Mouse (Mus musculus) midbrain, embryonic 11.5 days (tissue): ENCODE measurements at regions not wholly inside any gene's neighbourhood (a gene's known extent, or its start where the extent isn't known, plus 50 kb on each side); places are given as distances from the start of the nearest gene placed in this dataset.

Source experiments
- ATAC-seq: fragments of 200-750 bp; cut with Nextera tagmentation; 2 replicates; pipeline ENCODE4 v1.8.0; 2017; ENCODE audit warnings: moderate TSS enrichment, moderate library complexity; ENCODE audit not compliant: low FRiP score
- DNase-seq: peaks from one replicate; pipeline ENCODE4 v3.0.0; 2015; ENCODE audit warnings: low spot score; ENCODE audit errors: missing footprints
- H3K27ac ChIP-seq: fragments of 300-500 bp; sonication (generic); 2 replicates; pipeline ENCODE4 v1.5.1; 2014; ENCODE audit warnings: low read depth, low read length
- H3K27me3 ChIP-seq: fragments of 300-500 bp; sonication (generic); 2 replicates; pipeline ENCODE4 v1.6.1; 2014; ENCODE audit warnings: mild to moderate bottlenecking, low read length, moderate library complexity, mixed read lengths; ENCODE audit not compliant: control insufficient read depth, insufficient read depth
- H3K36me3 ChIP-seq: fragments of 300-500 bp; sonication (generic); 2 replicates; pipeline ENCODE4 v1.6.1; 2014; ENCODE audit warnings: mild to moderate bottlenecking, low read length, moderate library complexity, mixed read lengths; ENCODE audit not compliant: control insufficient read depth, insufficient read depth
- H3K4me1 ChIP-seq: fragments of 300-500 bp; sonication (generic); 2 replicates; pipeline ENCODE4 v1.6.1; 2014; ENCODE audit warnings: low read length; ENCODE audit not compliant: control insufficient read depth, insufficient read depth
- H3K4me2 ChIP-seq: fragments of 300-500 bp; sonication (generic); 2 replicates; pipeline ENCODE4 v1.6.1; 2014; ENCODE audit warnings: mild to moderate bottlenecking, moderate library complexity
- H3K4me3 ChIP-seq: fragments of 300-500 bp; sonication (generic); 2 replicates; pipeline ENCODE4 v1.5.1; 2014; ENCODE audit warnings: low read depth, low read length
- H3K9ac ChIP-seq: fragments of 300-500 bp; sonication (generic); 2 replicates; pipeline ENCODE4 v1.6.1; 2014; ENCODE audit warnings: low read length
- H3K9me3 ChIP-seq: fragments of 300-500 bp; sonication (generic); 2 replicates; pipeline ENCODE4 v1.6.1; 2016; ENCODE audit warnings: low read length; ENCODE audit not compliant: control insufficient read depth
- WGBS: fragments of 180-500 bp; shearing (Covaris S2); extraction: QIAGEN DNeasy Blood & Tissue Kit; methylation state at CpG from one replicate; pipeline ENCODE4 v1.1.7; 2014; 5-methylcytosine and 5-hydroxymethylcytosine counted together

DNA sequence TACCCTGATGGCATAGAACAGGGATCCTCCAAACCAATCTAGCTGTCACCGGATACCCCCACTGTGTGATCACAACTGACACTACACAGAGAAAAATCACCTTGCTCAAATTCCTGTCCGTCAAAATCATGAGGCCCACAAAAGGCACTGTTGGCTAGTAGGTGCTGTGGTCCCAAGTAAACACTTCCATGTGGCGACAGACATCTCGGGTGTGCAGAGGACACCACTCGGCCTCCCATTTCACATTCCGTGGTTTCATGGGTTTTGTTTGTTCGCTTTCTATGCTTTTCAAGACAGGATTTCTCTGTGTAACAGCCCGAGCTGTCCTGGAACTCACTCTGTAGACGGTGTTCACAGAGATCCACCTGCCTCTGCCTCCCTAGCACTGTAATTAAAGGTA, 162.2 kb downstream of the Tmx1 start:
- Histone ChIP-seq H3K27me3 (no peaks in the 10 kb centered on the region), H3K4me1 (no peaks in the 10 kb centered on the region), H3K4me2 (no peak overlapping the region), H3K4me3 (no peak overlapping the region), H3K9me3 (no peaks in the 10 kb centered on the region), H3K36me3 (no peaks in the 10 kb centered on the region), H3K9ac (no peak overlapping the region), H3K27ac (no peak overlapping the region)
- peak; percentile 12 for DNase-seq
- no peak for ATAC-seq
- 95% methylated on average over 9 of the region's 9 CpGs for WGBS

DNA sequence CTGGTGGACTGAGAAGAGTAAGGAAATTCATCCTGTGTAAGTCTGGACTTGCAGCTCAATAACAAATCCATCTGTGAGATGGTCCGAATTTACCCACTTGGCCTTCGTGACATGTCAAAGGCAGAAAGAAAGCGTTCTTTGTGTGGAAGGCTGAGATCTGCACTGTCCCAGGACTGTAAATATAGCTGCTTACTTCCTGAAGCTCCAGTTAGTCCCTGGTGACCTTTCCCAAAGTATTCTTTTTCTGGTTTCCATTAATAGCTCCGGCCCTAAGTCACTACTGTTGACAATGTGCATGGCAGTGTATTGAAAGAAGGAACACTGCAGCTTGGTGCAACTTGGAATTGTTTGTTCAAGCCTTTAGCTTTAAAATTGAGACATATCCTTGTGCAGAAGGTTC, 163.2 kb downstream of the Tmx1 start:
- no peaks in the 10 kb centered on the region for H3K27me3 ChIP-seq
- H3K9me3 ChIP-seq = no peaks in the 10 kb centered on the region
- H3K4me1 ChIP-seq = no peaks in the 10 kb centered on the region
- 79% methylated on average over 4 of the region's 4 CpGs for WGBS
- H3K27ac ChIP-seq = no peak overlapping the region
- DNase-seq = no peak
- H3K9ac ChIP-seq = no peak overlapping the region
- H3K4me3 ChIP-seq = no peak overlapping the region
- no peaks in the 10 kb centered on the region for H3K36me3 ChIP-seq
- ATAC-seq = no peak
- no peak overlapping the region for H3K4me2 ChIP-seq

DNA sequence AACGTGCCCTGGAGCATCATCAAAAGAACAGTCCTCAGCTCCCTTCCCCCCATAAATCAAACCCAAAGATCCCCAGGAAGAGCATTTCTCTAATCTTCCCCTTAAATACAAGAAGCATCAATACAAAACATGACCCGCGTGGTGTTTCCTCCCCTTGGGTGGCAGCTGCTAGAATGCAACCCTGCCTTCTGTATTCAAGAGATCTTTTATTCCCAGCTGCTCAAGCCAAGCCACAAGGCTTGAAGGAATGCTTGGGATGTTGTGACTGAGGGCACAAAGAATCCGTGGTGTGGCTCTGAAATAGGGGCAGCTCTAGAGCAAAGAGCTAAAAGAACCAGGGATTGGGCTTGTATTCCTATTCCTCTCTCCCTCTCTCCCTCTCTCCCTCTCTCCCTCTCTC, 163.6 kb downstream of the Tmx1 start:
- no peaks in the 10 kb centered on the region for H3K9me3 ChIP-seq
- DNase-seq (no peak), ATAC-seq (no peak)
- no peaks in the 10 kb centered on the region for H3K27me3 ChIP-seq
- H3K9ac ChIP-seq = no peak overlapping the region
- WGBS = 32% methylated on average over 4 of the region's 4 CpGs
- H3K4me3 ChIP-seq = no peak overlapping the region
- no peaks in the 10 kb centered on the region for H3K4me1 ChIP-seq
- H3K27ac ChIP-seq = no peak overlapping the region
- H3K4me2 ChIP-seq = no peak overlapping the region
- no peaks in the 10 kb centered on the region for H3K36me3 ChIP-seq

DNA sequence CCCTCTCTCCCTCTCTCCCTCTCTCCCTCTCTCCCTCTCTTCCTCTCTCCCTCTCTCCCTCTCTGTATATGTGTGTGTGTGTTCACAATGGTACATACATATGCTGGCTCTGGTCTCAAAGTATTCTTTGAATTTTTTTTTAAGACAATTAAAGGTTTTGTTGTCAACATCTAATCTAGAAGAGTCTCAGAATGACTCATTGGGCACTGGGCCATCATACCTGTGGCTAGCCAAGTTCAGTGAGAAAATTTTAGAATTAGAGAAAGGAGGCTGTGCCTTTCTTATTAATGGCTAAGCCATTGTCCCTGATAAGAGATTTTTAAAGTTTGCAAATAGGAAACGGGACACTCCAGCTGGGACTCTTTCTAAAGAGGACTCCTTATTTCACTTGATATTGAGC, 164.1 kb downstream of the Tmx1 start:
- no peak overlapping the region for H3K27ac ChIP-seq
- H3K9ac ChIP-seq = no peak overlapping the region
- no peak overlapping the region for H3K4me3 ChIP-seq
- no peaks in the 10 kb centered on the region for H3K9me3 ChIP-seq
- 94% methylated on average over 1 of the region's 1 CpGs for WGBS
- no peak overlapping the region for H3K4me2 ChIP-seq
- DNase-seq (no peak), ATAC-seq (no peak)
- H3K36me3 ChIP-seq = no peaks in the 10 kb centered on the region
- H3K27me3 ChIP-seq = no peaks in the 10 kb centered on the region
- H3K4me1 ChIP-seq = no peaks in the 10 kb centered on the region

DNA sequence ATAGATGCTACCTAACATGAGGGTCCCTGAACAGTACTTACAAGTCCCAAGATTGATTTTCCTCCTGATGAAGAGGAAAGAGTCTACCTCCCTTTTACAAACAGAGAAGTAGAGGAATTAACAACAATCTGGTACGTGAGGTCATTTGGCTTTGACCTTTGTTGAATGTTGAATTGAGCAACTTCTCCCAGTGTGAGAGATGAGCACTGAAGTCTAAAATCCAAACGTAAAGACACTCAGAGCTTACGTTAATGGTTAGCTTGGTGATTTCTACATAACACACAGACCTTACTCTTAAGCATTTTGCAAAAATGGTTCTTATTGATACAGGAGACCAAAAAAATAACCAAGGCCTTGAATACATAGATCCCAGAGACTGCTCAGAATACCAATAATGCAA, 165.1 kb downstream of the Tmx1 start:
- no peaks in the 10 kb centered on the region for H3K9me3 ChIP-seq
- H3K27ac ChIP-seq = no peak overlapping the region
- no peak overlapping the region for H3K4me3 ChIP-seq
- DNase-seq (no peak), ATAC-seq (no peak)
- no peaks in the 10 kb centered on the region for H3K27me3 ChIP-seq
- H3K4me2 ChIP-seq = no peak overlapping the region
- no peaks in the 10 kb centered on the region for H3K4me1 ChIP-seq
- no peak overlapping the region for H3K9ac ChIP-seq
- 80% methylated on average over 3 of the region's 3 CpGs for WGBS
- no peaks in the 10 kb centered on the region for H3K36me3 ChIP-seq

DNA sequence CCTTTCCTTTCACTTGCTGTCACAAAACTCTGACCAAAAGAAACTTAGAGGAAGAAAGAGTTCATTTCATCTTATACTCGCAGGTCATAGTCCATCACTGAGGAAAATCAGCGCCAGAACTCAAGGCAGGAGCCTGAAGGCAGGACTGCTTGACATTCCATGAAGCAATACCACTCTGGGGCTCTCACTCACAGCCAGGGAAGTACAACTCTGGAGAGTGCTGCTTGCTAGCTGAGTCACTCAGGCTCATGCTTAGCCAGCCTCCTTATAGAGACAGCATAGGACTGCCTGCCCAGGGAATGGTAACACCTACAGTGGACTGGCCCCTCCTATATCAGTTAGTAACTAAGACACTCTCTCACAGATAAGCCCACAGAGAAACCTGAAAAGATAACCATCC, 166.5 kb downstream of the Tmx1 start:
- Histone ChIP-seq H3K4me3 (no peak overlapping the region), H3K9me3 (no peaks in the 10 kb centered on the region), H3K4me2 (no peak overlapping the region), H3K36me3 (no peaks in the 10 kb centered on the region), H3K9ac (no peak overlapping the region), H3K27me3 (no peaks in the 10 kb centered on the region), H3K4me1 (no peaks in the 10 kb centered on the region), H3K27ac (no peak overlapping the region)
- 90% methylated on average over 2 of the region's 2 CpGs for WGBS
- DNase-seq (no peak), ATAC-seq (no peak)

DNA sequence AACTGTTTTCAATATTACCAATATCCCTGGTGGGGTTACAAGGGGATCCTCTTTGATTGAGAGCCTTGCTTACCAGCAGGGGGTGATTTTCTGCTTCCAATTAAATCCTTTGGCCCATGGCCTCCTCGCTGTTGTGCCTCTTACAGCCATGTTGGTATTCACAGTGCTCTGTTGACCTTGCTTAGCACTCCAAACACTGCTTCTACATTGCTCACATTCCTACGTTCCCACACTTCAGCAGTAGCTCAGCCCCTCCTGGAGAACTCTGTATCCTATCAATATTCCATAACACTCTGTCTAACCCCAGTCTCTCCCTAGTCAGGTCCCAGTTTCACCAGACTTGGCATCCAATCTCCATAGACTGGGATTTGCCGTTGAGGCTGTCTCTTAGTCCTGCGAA, 169.1 kb downstream of the Tmx1 start:
- H3K9me3 ChIP-seq = no peaks in the 10 kb centered on the region

DNA sequence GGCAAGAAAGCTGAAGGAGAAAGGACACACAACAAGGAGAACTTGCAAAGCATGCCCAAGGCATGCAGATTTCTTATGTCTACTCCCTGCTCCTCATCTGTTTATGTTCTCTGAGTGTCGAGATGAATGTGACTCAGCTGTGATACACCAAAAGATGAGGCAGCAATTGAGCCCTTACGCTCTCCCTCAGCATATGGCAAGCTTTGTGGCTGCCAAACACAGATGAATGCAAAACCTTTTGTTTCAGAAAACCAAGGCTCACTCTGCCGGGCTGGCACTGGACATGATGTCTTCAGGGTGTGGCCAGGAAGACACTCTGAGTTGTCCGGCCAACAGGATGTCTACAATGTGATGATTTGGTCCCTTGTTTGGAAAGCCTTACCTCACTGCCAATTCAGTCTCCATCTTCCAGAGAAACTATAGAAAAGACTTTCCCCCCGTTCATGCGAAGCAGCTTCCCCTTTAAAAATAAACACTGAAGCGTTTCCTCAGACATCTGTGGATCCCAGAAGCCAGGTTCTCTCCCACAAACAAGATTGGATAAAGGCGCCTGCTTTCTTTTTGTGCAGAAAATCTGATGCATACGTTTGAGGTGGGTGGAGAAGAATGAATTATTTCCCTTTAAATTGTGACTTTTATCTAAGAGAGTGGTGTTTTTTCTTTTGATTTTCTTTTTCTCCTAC, 171.5 kb downstream of the Tmx1 start:
- Histone ChIP-seq H3K9me3 (no peaks in the 10 kb centered on the region), H3K4me1 (no peaks in the 10 kb centered on the region), H3K27me3 (no peaks in the 10 kb centered on the region), H3K27ac (no peak overlapping the region), H3K36me3 (no peaks in the 10 kb centered on the region), H3K9ac (no peak overlapping the region), H3K4me3 (no peak overlapping the region), H3K4me2 (no peak overlapping the region)
- WGBS = 80% methylated on average over 9 of the region's 9 CpGs
- ATAC-seq (no peak), DNase-seq (no peak)

More for the DNA sequence above, 169.1 kb downstream of the Tmx1 start:
- Histone ChIP-seq H3K9ac (no peak overlapping the region), H3K27me3 (no peaks in the 10 kb centered on the region), H3K4me1 (no peaks in the 10 kb centered on the region), H3K27ac (no peak overlapping the region), H3K36me3 (no peaks in the 10 kb centered on the region), H3K4me3 (no peak overlapping the region), H3K4me2 (no peak overlapping the region)
- WGBS = 73% methylated on average over 4 of the region's 4 CpGs
- ATAC-seq (no peak), DNase-seq (no peak)

DNA sequence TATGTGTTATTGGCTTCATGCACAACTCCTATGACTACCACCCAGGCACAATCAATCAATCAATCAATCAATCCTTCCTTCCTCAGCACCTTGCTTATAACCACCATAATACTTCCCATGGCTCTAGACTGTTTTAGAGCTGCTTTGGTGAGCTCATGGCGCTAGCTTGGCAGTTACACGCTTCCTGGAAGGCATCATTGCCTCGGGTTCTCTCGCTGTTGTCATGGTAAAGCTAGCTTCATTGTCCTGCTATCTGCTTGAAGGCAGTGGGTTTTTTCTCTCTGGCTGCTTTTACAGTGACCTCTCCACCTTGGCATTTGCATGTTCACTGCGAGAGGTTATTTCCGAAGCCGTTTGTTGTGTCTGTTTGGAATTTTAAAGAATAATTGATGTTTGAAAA, 174.7 kb downstream of the Tmx1 start:
- DNase-seq (no peak), ATAC-seq (no peak)
- no peak overlapping the region for H3K27ac ChIP-seq
- H3K9me3 ChIP-seq = no peaks in the 10 kb centered on the region
- H3K4me1 ChIP-seq = no peaks in the 10 kb centered on the region
- no peak overlapping the region for H3K9ac ChIP-seq
- H3K4me3 ChIP-seq = no peak overlapping the region
- H3K4me2 ChIP-seq = no peak overlapping the region
- no peaks in the 10 kb centered on the region for H3K36me3 ChIP-seq
- 74% methylated on average over 7 of the region's 7 CpGs for WGBS
- H3K27me3 ChIP-seq = no peaks in the 10 kb centered on the region
